Mouse (Mus musculus): ENCODE data around the gene Arid1b. TPM values are rescaled to one million over a fixed set of nuclear protein-coding genes. Genes with fewer than 3 reads are reported as not detected.

Gene Arid1b
- polyA plus RNA-seq, 1 experiment from 2014 or later: 17.4 TPM

DNA sequence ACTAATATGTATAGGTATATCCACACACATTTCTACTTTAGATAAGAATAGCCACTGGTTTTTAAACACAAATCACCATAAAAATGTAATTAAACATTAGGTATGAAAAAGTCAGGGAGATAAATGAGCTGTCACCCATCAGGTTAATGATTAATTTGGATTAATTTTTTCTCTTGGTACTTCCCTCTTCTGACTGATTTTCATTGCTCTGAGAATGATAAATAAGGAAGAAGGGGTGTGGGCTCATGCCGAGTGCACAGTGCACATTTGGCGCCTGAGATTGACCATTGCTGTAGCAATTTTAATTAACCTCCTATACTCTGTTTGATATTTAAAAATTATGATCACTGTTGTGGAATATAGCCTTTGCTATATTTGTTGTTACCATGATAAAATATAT, 159.3 kb downstream of the Arid1b start:
- no peaks in the 10 kb centered on the region for H3K36me3 ChIP-seq
- no peaks in the 10 kb centered on the region for H3K9me3 ChIP-seq
- no peak overlapping the region for H3K4me3 ChIP-seq
- H3K9ac ChIP-seq (replicated peaks): no peak overlapping the region
- no peak for ATAC-seq (ENCODE audit: low FRiP score, low read depth)
- H3K27me3 ChIP-seq: no peaks in the 10 kb centered on the region
- peaks cover 18% of the 10 kb centered on the region for H3K4me1 ChIP-seq
- H3K4me2 ChIP-seq (replicated peaks): no peak overlapping the region
- WGBS: 90% methylated on average over 2 of the region's 2 CpGs
- H3K27ac ChIP-seq (replicated peaks): no peak overlapping the region

DNA sequence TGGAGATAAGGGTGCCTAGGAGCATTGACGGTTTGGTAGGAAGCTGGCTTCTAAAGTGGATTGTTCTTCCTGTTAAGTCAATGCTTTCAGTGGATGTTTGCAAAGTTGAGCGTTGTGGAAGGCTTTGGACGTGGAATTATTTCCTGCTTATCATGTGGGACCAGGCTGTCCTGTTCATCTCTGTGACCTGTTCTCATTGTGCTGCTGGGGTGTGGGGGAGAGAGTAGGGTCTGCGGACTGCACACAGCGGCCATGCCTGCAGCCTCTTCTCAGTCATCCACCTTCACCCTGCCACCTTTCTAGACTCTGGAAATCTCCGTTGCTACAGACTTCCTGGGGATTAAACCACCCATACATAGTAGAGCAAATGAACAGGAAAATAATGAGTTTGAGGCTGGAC, 160.2 kb downstream of the Arid1b start:
- 77% methylated on average over 6 of the region's 6 CpGs for WGBS
- no peak overlapping the region for H3K4me3 ChIP-seq
- no peak for ATAC-seq (ENCODE audit: low FRiP score, low read depth)
- H3K4me2 ChIP-seq (replicated peaks): no peak overlapping the region
- H3K4me1 ChIP-seq: peaks cover 18% of the 10 kb centered on the region
- H3K27ac ChIP-seq (replicated peaks): no peak overlapping the region
- no peaks in the 10 kb centered on the region for H3K27me3 ChIP-seq
- H3K9ac ChIP-seq (replicated peaks): no peak overlapping the region
- no peaks in the 10 kb centered on the region for H3K36me3 ChIP-seq
- no peaks in the 10 kb centered on the region for H3K9me3 ChIP-seq

GRCm38 (mm10) chr17:5157609-5158008, 163.5 kb downstream of the Arid1b start:
- Histone ChIP-seq H3K4me1 (peaks cover 18% of the 10 kb centered on the region), H3K36me3 (0 out of 2 replicates have a peak, but pooled peaks cover 3% of the 10 kb centered on the region), H3K27me3 (no peaks in the 10 kb centered on the region), H3K27ac (replicated peaks) (no peak overlapping the region), H3K4me2 (replicated peaks) (no peak overlapping the region), H3K9ac (replicated peaks) (no peak overlapping the region), H3K4me3 (no peak overlapping the region), H3K9me3 (no peaks in the 10 kb centered on the region)
- no peak for ATAC-seq (ENCODE audit: low FRiP score, low read depth)
- 87% methylated on average over 7 of the region's 7 CpGs for WGBS

DNA sequence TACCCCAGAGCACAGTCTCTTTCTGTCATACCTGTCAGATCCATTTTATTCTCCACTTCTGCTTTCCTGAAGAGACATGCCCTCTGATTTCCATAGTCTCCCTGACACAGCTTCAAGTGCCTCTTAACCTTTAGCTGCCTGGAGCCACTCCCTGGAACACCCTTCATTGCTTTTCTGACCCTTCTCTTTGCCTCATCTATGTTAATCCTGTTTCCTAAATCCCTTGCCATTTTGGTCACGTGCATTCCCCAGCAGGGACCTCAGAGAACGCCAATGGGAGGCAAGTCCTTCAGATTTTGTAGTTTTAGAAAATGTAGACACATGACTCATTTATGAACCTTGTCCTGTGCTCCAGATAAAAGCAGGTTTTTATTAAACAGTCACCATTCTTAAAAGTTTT, 168.4 kb downstream of the Arid1b start:
- WGBS: 12% methylated on average over 2 of the region's 2 CpGs
- no peak overlapping the region for H3K4me3 ChIP-seq
- H3K27me3 ChIP-seq: 0 out of 2 replicates have a peak, but pooled peaks cover 5% of the 10 kb centered on the region
- no peak for ATAC-seq (ENCODE audit: low FRiP score, low read depth)
- H3K4me1 ChIP-seq: peaks cover 17% of the 10 kb centered on the region
- 0 out of 2 replicates have a peak, but pooled peaks cover 3% of the 10 kb centered on the region for H3K36me3 ChIP-seq
- no peaks in the 10 kb centered on the region for H3K9me3 ChIP-seq
- H3K27ac ChIP-seq (replicated peaks): no peak overlapping the region
- no peak overlapping the region for H3K4me2 ChIP-seq (replicated peaks)
- H3K9ac ChIP-seq (replicated peaks): no peak overlapping the region

DNA sequence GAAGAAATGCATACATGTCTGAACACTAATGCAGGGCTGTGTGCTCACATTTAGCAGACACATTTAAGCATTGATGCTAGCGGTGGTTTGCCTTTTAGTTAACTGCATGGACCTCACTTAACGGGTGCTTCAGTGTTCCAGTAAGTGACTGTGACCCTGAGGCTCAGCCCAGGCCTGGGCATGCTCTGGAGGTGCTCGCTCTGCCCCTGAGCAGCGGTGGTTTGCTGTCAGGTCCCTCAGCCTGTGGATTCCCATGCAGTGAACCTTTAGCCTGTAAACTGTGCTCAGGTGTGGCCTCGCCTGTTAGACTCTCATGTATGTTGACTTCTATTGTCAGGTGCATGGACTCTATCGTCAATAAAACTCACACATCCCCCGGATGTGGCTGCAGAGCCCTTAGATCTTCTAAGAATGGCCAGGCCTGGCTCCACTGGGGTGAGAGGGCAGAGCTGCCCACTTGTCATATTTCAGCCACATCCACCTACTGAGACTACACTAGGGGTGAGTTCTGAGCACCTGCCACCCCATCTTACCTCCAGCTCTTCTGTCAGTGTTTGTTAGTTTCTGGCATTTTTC, 169.2 kb downstream of the Arid1b start:
- H3K36me3 ChIP-seq: 0 out of 2 replicates have a peak, but pooled peaks cover 3% of the 10 kb centered on the region
- WGBS: 79% methylated on average over 7 of the region's 7 CpGs
- no peak overlapping the region for H3K4me2 ChIP-seq (replicated peaks)

GRCm38 (mm10) chr17:5164794-5165193, 170.7 kb downstream of the Arid1b start:
- Histone ChIP-seq H3K27ac (replicated peaks) (no peak overlapping the region), H3K4me1 (peaks cover 22% of the 10 kb centered on the region), H3K27me3 (0 out of 2 replicates have a peak, but pooled peaks cover 5% of the 10 kb centered on the region), H3K4me3 (no peak overlapping the region), H3K9me3 (no peaks in the 10 kb centered on the region), H3K36me3 (no peaks in the 10 kb centered on the region), H3K4me2 (replicated peaks) (no peak overlapping the region), H3K9ac (replicated peaks) (no peak overlapping the region)
- 80% methylated on average over 4 of the region's 4 CpGs for WGBS
- ATAC-seq (ENCODE audit: low FRiP score, low read depth): no peak

More for the DNA sequence above, 169.2 kb downstream of the Arid1b start:
- Histone ChIP-seq H3K9ac (replicated peaks) (no peak overlapping the region), H3K4me3 (no peak overlapping the region), H3K9me3 (no peaks in the 10 kb centered on the region), H3K27ac (replicated peaks) (no peak overlapping the region), H3K4me1 (peaks cover 17% of the 10 kb centered on the region), H3K27me3 (0 out of 2 replicates have a peak, but pooled peaks cover 5% of the 10 kb centered on the region)
- ATAC-seq (ENCODE audit: low FRiP score, low read depth): no peak

GRCm38 (mm10) chr17:5165201-5165825, 171.2 kb downstream of the Arid1b start:
- no peaks in the 10 kb centered on the region for H3K36me3 ChIP-seq
- H3K9me3 ChIP-seq: no peaks in the 10 kb centered on the region
- ATAC-seq (ENCODE audit: low FRiP score, low read depth): no peak
- no peak overlapping the region for H3K4me2 ChIP-seq (replicated peaks)
- H3K4me1 ChIP-seq: peaks cover 23% of the 10 kb centered on the region
- H3K27ac ChIP-seq (replicated peaks): no peak overlapping the region
- H3K4me3 ChIP-seq: no peak overlapping the region
- 59% methylated on average over 15 of the region's 15 CpGs for WGBS
- no peak overlapping the region for H3K9ac ChIP-seq (replicated peaks)
- H3K27me3 ChIP-seq: 0 out of 2 replicates have a peak, but pooled peaks cover 5% of the 10 kb centered on the region

- no peak for ATAC-seq (ENCODE audit: low FRiP score, low read depth)
- no peak overlapping the region for H3K4me3 ChIP-seq
- WGBS: 78% methylated on average over 4 of the region's 4 CpGs
- H3K36me3 ChIP-seq: no peaks in the 10 kb centered on the region
- no peak overlapping the region for H3K9ac ChIP-seq (replicated peaks)
- no peaks in the 10 kb centered on the region for H3K9me3 ChIP-seq
- 0 out of 2 replicates have a peak, but pooled peaks cover 5% of the 10 kb centered on the region for H3K27me3 ChIP-seq
- peaks cover 23% of the 10 kb centered on the region for H3K4me1 ChIP-seq
- no peak overlapping the region for H3K4me2 ChIP-seq (replicated peaks)
- no peak overlapping the region for H3K27ac ChIP-seq (replicated peaks)
These were observed 172.0 kb downstream of the Arid1b start for GRCm38 (mm10) chr17:5166175-5166574.

- H3K4me1 ChIP-seq: peaks cover 18% of the 10 kb centered on the region
- H3K4me2 ChIP-seq (replicated peaks): no peak overlapping the region
- H3K36me3 ChIP-seq: no peaks in the 10 kb centered on the region
- no peak overlapping the region for H3K4me3 ChIP-seq
- no peak overlapping the region for H3K27ac ChIP-seq (replicated peaks)
- WGBS: 79% methylated on average over 7 of the region's 7 CpGs
- no peaks in the 10 kb centered on the region for H3K9me3 ChIP-seq
- H3K9ac ChIP-seq (replicated peaks): no peak overlapping the region
- no peak for ATAC-seq (ENCODE audit: low FRiP score, low read depth)
- 0 out of 2 replicates have a peak, but pooled peaks cover 5% of the 10 kb centered on the region for H3K27me3 ChIP-seq
These were observed 173.9 kb downstream of the Arid1b start for GRCm38 (mm10) chr17:5168046-5168445.

DNA sequence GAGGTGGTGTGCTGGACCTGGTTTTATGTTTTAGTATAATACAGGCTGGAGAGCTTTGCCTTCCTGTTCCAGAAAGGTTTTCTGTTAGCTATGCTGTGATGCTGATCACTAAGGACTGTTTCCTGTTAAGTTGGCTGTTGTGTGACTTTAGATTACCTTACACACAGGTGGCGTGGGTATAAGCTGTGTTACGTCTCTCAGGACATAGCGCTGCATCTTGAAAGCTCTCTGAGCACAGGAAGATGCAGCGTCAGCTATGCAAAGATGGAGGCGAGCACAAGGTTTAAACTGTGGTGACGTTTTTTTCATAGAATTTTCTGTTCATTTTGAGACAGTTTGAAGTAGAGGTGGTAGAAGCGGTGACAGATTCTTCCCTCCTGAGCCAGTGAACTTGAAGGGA, 174.5 kb downstream of the Arid1b start:
- Histone ChIP-seq H3K9me3 (no peaks in the 10 kb centered on the region), H3K4me1 (peaks cover 21% of the 10 kb centered on the region), H3K9ac (replicated peaks) (no peak overlapping the region), H3K4me2 (replicated peaks) (no peak overlapping the region), H3K36me3 (no peaks in the 10 kb centered on the region), H3K27ac (replicated peaks) (no peak overlapping the region), H3K4me3 (no peak overlapping the region), H3K27me3 (0 out of 2 replicates have a peak, but pooled peaks cover 5% of the 10 kb centered on the region)
- no peak for ATAC-seq (ENCODE audit: low FRiP score, low read depth)
- 93% methylated on average over 7 of the region's 7 CpGs for WGBS

DNA sequence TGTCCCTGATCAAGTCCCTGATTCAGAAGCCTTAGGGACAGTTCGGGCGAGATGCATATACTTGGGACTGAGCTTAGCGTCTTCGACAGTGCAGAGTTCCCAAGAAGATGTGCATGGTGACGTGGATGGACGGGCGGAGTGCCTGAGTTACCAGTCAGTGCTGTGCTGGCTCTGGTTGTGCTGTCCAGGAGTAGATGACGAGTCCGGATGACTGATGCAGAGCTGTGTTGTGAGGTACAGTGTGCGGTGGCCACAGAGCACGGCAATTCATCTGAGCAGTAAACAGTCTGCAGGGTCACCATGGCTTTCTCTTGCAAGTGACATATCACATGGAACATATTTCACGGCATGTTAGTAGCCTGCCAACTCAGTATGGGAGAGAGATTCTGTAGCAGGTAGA, 176.2 kb downstream of the Arid1b start:
- 92% methylated on average over 12 of the region's 12 CpGs for WGBS
- Histone ChIP-seq H3K4me2 (replicated peaks) (no peak overlapping the region), H3K36me3 (no peaks in the 10 kb centered on the region), H3K27me3 (0 out of 2 replicates have a peak, but pooled peaks cover 5% of the 10 kb centered on the region), H3K4me1 (peaks cover 22% of the 10 kb centered on the region), H3K27ac (replicated peaks) (no peak overlapping the region), H3K4me3 (no peak overlapping the region), H3K9ac (replicated peaks) (no peak overlapping the region), H3K9me3 (no peaks in the 10 kb centered on the region)
- no peak for ATAC-seq (ENCODE audit: low FRiP score, low read depth)

DNA sequence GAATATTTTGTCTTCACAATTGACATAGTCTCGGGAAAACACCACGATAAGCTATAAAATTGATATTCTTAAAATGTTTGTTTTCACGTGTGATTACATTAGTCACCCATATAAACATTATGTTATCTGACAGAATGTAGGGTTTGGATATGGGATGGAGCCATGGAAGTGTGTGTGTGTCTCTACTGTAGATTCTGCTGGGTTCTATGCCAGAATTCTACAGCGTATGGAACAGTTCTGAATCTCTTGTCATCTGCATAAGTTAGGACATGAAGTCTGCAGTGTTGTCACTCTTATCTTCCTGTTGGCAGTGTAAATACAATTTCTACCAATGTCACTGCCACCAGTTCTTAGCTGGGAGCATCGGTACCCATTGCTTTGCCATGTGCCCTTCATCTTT, 177.3 kb downstream of the Arid1b start:
- H3K9ac ChIP-seq (replicated peaks): no peak overlapping the region
- no peak overlapping the region for H3K4me3 ChIP-seq
- peaks cover 21% of the 10 kb centered on the region for H3K4me1 ChIP-seq
- H3K27me3 ChIP-seq: no peaks in the 10 kb centered on the region
- H3K4me2 ChIP-seq (replicated peaks): no peak overlapping the region
- no peak overlapping the region for H3K27ac ChIP-seq (replicated peaks)
- ATAC-seq (ENCODE audit: low FRiP score, low read depth): no peak
- WGBS: 91% methylated on average over 5 of the region's 5 CpGs
- H3K36me3 ChIP-seq: no peaks in the 10 kb centered on the region
- no peaks in the 10 kb centered on the region for H3K9me3 ChIP-seq

Data from midbrain, embryonic 12.5 days (tissue).